17 mouse cellular contexts compared by ENCODE assay signal in genomic region chr12:49975553-49975952, GRCm38 (mm10).
"Had no signal": no experiment of that assay in that cellular context is flagged by ENCODE, and none has a peak within 500 bp of the region (broad histone marks: within the 10 kb centered on the region; RNA-seq: fewer than 3 reads in every experiment).

No protein-coding gene starts in this region.

- H3K9ac ChIP-seq: limb, embryonic 13.5 days; liver, embryonic 12.5 days; liver, embryonic 15.5 days had no signal

- H3K4me1 ChIP-seq: limb, embryonic 10.5 days; limb, embryonic 13.5 days; liver, embryonic 12.5 days; liver, embryonic 15.5 days had no signal

- H3K4me2 ChIP-seq: limb, embryonic 13.5 days; liver, embryonic 12.5 days; liver, embryonic 15.5 days; midbrain, embryonic 11.5 days had no signal

- DNase-seq: kidney, postnatal 25 days; layer of hippocampus, adult 9-11 months; liver; lung, adult 2 months; lung, postnatal 4 days; right cerebral cortex, postnatal 4 days; thymus, adult 2 months; thymus, postnatal 14 days; thymus, postnatal 4 days had no signal

- H3K27ac ChIP-seq: kidney, postnatal 0 days; layer of hippocampus, adult 2 months; limb, embryonic 10.5 days; limb, embryonic 13.5 days; liver, embryonic 12.5 days; liver, embryonic 15.5 days; stomach, postnatal 0 days had no signal

- H3K27me3 ChIP-seq: limb, embryonic 13.5 days; liver, embryonic 12.5 days; liver, embryonic 15.5 days had no signal

- H3K36me3 ChIP-seq: limb, embryonic 10.5 days; limb, embryonic 13.5 days; liver, embryonic 12.5 days; liver, embryonic 15.5 days had no signal

- H3K4me3 ChIP-seq: layer of hippocampus, adult 2 months; limb, embryonic 10.5 days; limb, embryonic 13.5 days; liver, embryonic 12.5 days; liver, embryonic 15.5 days had no signal

- H3K9me3 ChIP-seq: limb, embryonic 10.5 days; limb, embryonic 13.5 days; liver, embryonic 12.5 days; liver, embryonic 15.5 days had no signal

- ATAC-seq: liver, embryonic 12.5 days had no signal
